Mouse (Mus musculus): ENCODE data around the gene Snx25. TPM values are rescaled to one million over a fixed set of nuclear protein-coding genes. Genes with fewer than 3 reads are reported as not detected.

The Snx25 gene
- 4.7 and 6.6 TPM in 2 replicates for polyA plus RNA-seq (2012)

GRCm38 (mm10) chr8:46152064-46153031 lies at the start of gene Snx25:
Gene Snx25 (minus strand): TSS chr8:46152159.

DNA sequence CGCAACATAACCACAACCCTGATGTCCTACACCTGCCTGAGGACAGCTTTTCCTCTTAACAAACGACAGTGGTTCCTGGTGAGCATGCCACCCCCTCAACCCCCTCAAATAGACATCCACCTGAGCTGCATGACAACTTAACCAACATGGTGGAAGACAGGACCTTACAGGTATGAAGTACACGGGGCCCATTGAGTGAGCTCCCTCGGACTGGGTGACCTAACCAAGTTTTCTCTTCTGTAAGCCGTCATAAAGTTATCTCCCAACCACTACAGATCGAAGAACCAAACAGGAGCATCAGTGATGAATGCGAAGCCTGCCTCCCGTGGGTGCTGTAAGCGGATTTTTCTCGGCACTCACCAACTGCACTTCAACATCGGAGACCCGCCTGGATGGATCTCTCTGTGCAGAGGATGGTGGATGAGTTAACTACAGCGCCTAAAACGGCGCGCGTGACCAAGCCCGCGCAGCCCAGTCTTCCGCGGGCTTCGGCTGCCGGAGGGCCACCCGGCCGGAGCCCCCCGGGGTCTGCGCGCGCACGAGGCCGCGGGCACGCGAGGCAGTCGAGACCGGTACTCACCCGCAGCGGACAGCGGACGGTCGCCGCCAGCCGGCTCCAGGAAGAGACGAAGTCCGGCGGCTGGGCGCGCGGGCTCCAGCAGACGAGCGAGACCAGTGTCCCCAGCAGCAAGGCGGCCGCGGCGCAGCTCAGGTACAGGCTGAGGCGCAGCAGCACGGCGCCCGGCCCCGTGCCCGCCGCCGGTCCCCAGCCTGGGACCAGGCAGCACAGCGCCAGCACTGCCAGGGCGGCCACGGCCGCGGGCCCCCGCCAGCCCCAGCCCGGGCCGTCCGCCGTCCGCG lies 527 bp downstream of the Snx25 start, which contains the start of gene Cfap97:
Cfap97 (plus strand) TSS at position 570 of the 861 bp plus-strand sequence.

DNA sequence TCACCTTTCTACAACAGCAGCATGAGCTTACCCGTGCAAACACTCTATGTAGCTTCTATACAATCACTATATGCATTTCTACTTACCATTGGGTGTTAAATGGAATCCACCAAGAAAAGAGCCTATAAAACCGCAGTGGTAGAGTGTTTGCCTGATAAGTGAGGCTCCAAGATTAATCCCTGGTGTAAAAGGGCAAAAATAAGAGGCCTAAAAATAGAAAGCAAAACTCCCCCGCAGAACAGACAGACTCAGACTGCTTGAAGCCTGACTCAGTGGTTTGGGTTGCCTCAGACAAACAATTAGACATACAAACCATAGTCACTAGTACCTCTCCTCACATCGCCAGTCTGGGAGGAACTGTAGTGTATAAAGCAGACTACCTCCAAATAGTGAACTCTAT lies 146.4 kb downstream of the Snx25 start, which contains the start of gene Ankrd37:
Ankrd37 (minus strand) TSS at position 112 of the 400 bp plus-strand sequence.

GRCm38 (mm10) chr8:45999138-45999783 lies 152.7 kb downstream of the Snx25 start, which contains the start of gene Lrp2bp:
Gene Lrp2bp (plus strand): TSS chr8:45999303.

Other genes starting within 250 kb of the Snx25 start
- gene Ccdc110, start 217.5 kb downstream of the Snx25 start, polyA plus RNA-seq (2012) = not detected in 2 replicates
- gene 1700029J07Rik, start 176.9 kb downstream of the Snx25 start, polyA plus RNA-seq (2012) = 0.16 and 0.17 TPM in 2 replicates
- gene Ufsp2, start 176.6 kb downstream of the Snx25 start, polyA plus RNA-seq (2012) = 2.3 and 3.9 TPM in 2 replicates
- gene Lrp2bp, start 152.9 kb downstream of the Snx25 start, polyA plus RNA-seq (2012) = not detected in 2 replicates
- 1.2 and 1.9 TPM in 2 replicates for gene Ankrd37, start 146.5 kb downstream of the Snx25 start, polyA plus RNA-seq (2012)
- 0.61 and 1.3 TPM in 2 replicates for gene Cfap97, start 388 bp downstream of the Snx25 start, polyA plus RNA-seq (2012)
- gene Slc25a4, start 59.1 kb upstream of the Snx25 start, polyA plus RNA-seq (2012) = 41.5 and 46.2 TPM in 2 replicates
- gene Helt, start 142.5 kb upstream of the Snx25 start, polyA plus RNA-seq (2012) = not detected in 2 replicates

All from megakaryocyte-erythroid progenitor cell, adult 5 weeks (primary cell).